In genomic region chr4:99141171-99141570, GRCm38 (mm10) we compare ENCODE assay signal across 27 mouse cellular contexts. TPM values are rescaled to one million over a fixed set of nuclear protein-coding genes. Genes with fewer than 3 reads are reported as not detected.
DNase-seq lines count a peak whose midpoint lies in the region; ATAC-seq and TF ChIP-seq lines count a peak whose summit lies in the region.
"Had no signal": no experiment of that assay in that cellular context is flagged by ENCODE, and none has a peak within 500 bp of the region (broad histone marks: within the 10 kb centered on the region; RNA-seq: fewer than 3 reads in every experiment).

No protein-coding gene starts in this region.

- H3K36me3 ChIP-seq in kidney, embryonic 16.5 days (ENCODE audit: insufficient read depth, low read length), result no peaks in the 10 kb centered on the region
- no peaks in the 10 kb centered on the region for H3K36me3 ChIP-seq in intestine, postnatal 0 days (ENCODE audit: control insufficient read depth, insufficient read depth)
- no peaks in the 10 kb centered on the region for H3K36me3 ChIP-seq in stomach, embryonic 16.5 days (ENCODE audit: control insufficient read depth, insufficient read depth, low read length)
- no peaks in the 10 kb centered on the region for H3K36me3 ChIP-seq in forebrain, postnatal 0 days (ENCODE audit: insufficient read depth)
- no peaks in the 10 kb centered on the region for H3K36me3 ChIP-seq in liver, embryonic 11.5 days (ENCODE audit: control insufficient read depth, insufficient read depth, low read length)
- H3K36me3 ChIP-seq: embryonic facial prominence, embryonic 12.5 days; embryonic facial prominence, embryonic 15.5 days; forebrain, embryonic 15.5 days; G1E; heart, embryonic 10.5 days; heart, embryonic 13.5 days had no signal

- intact Hi-C loops in left cerebral cortex, postnatal 36 days (cut with DNase I), result no loop called here

- H3K4me1 ChIP-seq in kidney, embryonic 16.5 days (ENCODE audit: insufficient read depth, low read length), result no peaks in the 10 kb centered on the region
- no peaks in the 10 kb centered on the region; the same call in 1 of the 2 replicates for H3K4me1 ChIP-seq in intestine, postnatal 0 days (replicated peaks; ENCODE audit: control insufficient read depth, insufficient read depth, low read length)
- H3K4me1 ChIP-seq in stomach, embryonic 16.5 days (ENCODE audit: control insufficient read depth, insufficient read depth, low read length), result peaks cover 2% of the 10 kb centered on the region; the same call in 1 of the 2 replicates
- no peaks in the 10 kb centered on the region for H3K4me1 ChIP-seq in forebrain, postnatal 0 days (ENCODE audit: insufficient read depth)
- peaks cover 6% of the 10 kb centered on the region for H3K4me1 ChIP-seq in liver, embryonic 11.5 days (replicated peaks; ENCODE audit: control insufficient read depth, insufficient read depth, low read length)
- H3K4me1 ChIP-seq: embryonic facial prominence, embryonic 12.5 days; embryonic facial prominence, embryonic 15.5 days; forebrain, embryonic 15.5 days; heart, embryonic 10.5 days had no signal

- no peak for ATAC-seq in kidney, embryonic 16.5 days (ENCODE audit: low FRiP score, low TSS enrichment)
- ATAC-seq in intestine, postnatal 0 days, result peak; percentile 46; the same call in 1 of the 2 replicates
- ATAC-seq in stomach, embryonic 16.5 days (ENCODE audit: insufficient read depth, low FRiP score), result no peak; the same call in 1 of the 2 replicates
- ATAC-seq in forebrain, postnatal 0 days, result no peak
- no peak for ATAC-seq in liver, embryonic 11.5 days (replicated peaks; ENCODE audit: low FRiP score)
- ATAC-seq: forebrain, embryonic 15.5 days; Patski had no signal

- no peak for DNase-seq in kidney, postnatal 4 days
- DNase-seq in forebrain, postnatal 0 days, result no peak
- DNase-seq in liver, embryonic 11.5 days (ENCODE audit: low spot score), result no peak
- DNase-seq in left cerebral cortex, postnatal 36 days (ENCODE audit: low spot score in 2 of 2), result no peak
- DNase-seq: adrenal gland, postnatal 10 days; adrenal gland, postnatal 36 days; B cell, adult 2 months; cerebellum, adult 18-20 months; cerebellum, adult 9-11 months; cerebellum, postnatal 25 days; gastrocnemius, postnatal 10 days; gastrocnemius, postnatal 36 days; heart, adult 2 months; heart, postnatal 14 days; heart, postnatal 4 days had no signal

- H3K4me3 ChIP-seq in kidney, embryonic 16.5 days (ENCODE audit: low read length), result no peak overlapping the region
- no peak overlapping the region for H3K4me3 ChIP-seq in intestine, postnatal 0 days (ENCODE audit: low read depth, low read length)
- no peak overlapping the region for H3K4me3 ChIP-seq in stomach, embryonic 16.5 days (replicated peaks; ENCODE audit: low read length)
- no peak overlapping the region for H3K4me3 ChIP-seq in forebrain, postnatal 0 days (ENCODE audit: low read depth, low read length)
- H3K4me3 ChIP-seq in liver, embryonic 11.5 days (ENCODE audit: low read depth, low read length), result no peak overlapping the region
- H3K4me3 ChIP-seq: embryonic facial prominence, embryonic 12.5 days; embryonic facial prominence, embryonic 15.5 days; forebrain, embryonic 15.5 days; heart, adult 2 months; heart, embryonic 10.5 days; heart, embryonic 13.5 days had no signal

- H3K9me3 ChIP-seq in kidney, embryonic 16.5 days (ENCODE audit: low read length), result no peaks in the 10 kb centered on the region
- no peaks in the 10 kb centered on the region for H3K9me3 ChIP-seq in intestine, postnatal 0 days (ENCODE audit: control insufficient read depth)
- no peaks in the 10 kb centered on the region for H3K9me3 ChIP-seq in stomach, embryonic 16.5 days (replicated peaks; ENCODE audit: control insufficient read depth, low read length)
- no peaks in the 10 kb centered on the region for H3K9me3 ChIP-seq in forebrain, postnatal 0 days (ENCODE audit: low read length)
- no peaks in the 10 kb centered on the region for H3K9me3 ChIP-seq in liver, embryonic 11.5 days (ENCODE audit: control insufficient read depth, low read length)
- H3K9me3 ChIP-seq: embryonic facial prominence, embryonic 12.5 days; embryonic facial prominence, embryonic 15.5 days; forebrain, embryonic 15.5 days; heart, embryonic 10.5 days had no signal

- no peak for TF ChIP-seq CTCF in intestine, postnatal 0 days (IDR thresholded peaks at IDR 0.05; ENCODE audit: low read depth)
- no peak for TF ChIP-seq CTCF in forebrain, postnatal 0 days (IDR thresholded peaks at IDR 0.05; ENCODE audit: low read depth)

- H3K4me2 ChIP-seq in kidney, embryonic 16.5 days (replicated peaks; ENCODE audit: low read depth, low read length), result no peak overlapping the region
- no peak overlapping the region for H3K4me2 ChIP-seq in intestine, postnatal 0 days (replicated peaks; ENCODE audit: low read depth)
- no peak overlapping the region for H3K4me2 ChIP-seq in stomach, embryonic 16.5 days (ENCODE audit: low read depth, low read length)
- H3K4me2 ChIP-seq in forebrain, postnatal 0 days (ENCODE audit: low read depth), result no peak overlapping the region
- H3K4me2 ChIP-seq in liver, embryonic 11.5 days, result no peak overlapping the region
- H3K4me2 ChIP-seq: embryonic facial prominence, embryonic 12.5 days; embryonic facial prominence, embryonic 15.5 days; forebrain, embryonic 15.5 days; heart, embryonic 13.5 days; hindbrain, embryonic 14.5 days had no signal

- WGBS in kidney, embryonic 16.5 days, result 81% methylated on average over 1 of the region's 1 CpGs
- WGBS in intestine, postnatal 0 days, result 46% methylated on average over 1 of the region's 1 CpGs
- WGBS in stomach, embryonic 16.5 days, result 63% methylated on average over 1 of the region's 1 CpGs
- 98% methylated on average over 1 of the region's 1 CpGs for WGBS in forebrain, postnatal 0 days
- 88% methylated on average over 1 of the region's 1 CpGs for WGBS in liver, embryonic 11.5 days

- H3K27ac ChIP-seq in kidney, embryonic 16.5 days (ENCODE audit: low read length), result peak overlapping the region; percentile 51; the same call in 1 of the 2 replicates
- H3K27ac ChIP-seq in intestine, postnatal 0 days (ENCODE audit: low read depth, low read length), result no peak overlapping the region
- peak overlapping the region; percentile 66 for H3K27ac ChIP-seq in stomach, embryonic 16.5 days (ENCODE audit: low read length)
- no peak overlapping the region for H3K27ac ChIP-seq in forebrain, postnatal 0 days (ENCODE audit: low read depth, low read length)
- H3K27ac ChIP-seq in liver, embryonic 11.5 days (ENCODE audit: low read depth, low read length), result no peak overlapping the region
- H3K27ac ChIP-seq: embryonic facial prominence, embryonic 12.5 days; embryonic facial prominence, embryonic 15.5 days; forebrain, embryonic 15.5 days; heart, adult 2 months; heart, embryonic 10.5 days; heart, embryonic 13.5 days; hindbrain, embryonic 14.5 days had no signal

- no peaks in the 10 kb centered on the region for H3K27me3 ChIP-seq in kidney, embryonic 16.5 days (ENCODE audit: insufficient read depth, low read length)
- H3K27me3 ChIP-seq in intestine, postnatal 0 days (replicated peaks; ENCODE audit: control insufficient read depth, insufficient read depth, low read length), result no peaks in the 10 kb centered on the region
- no peaks in the 10 kb centered on the region for H3K27me3 ChIP-seq in stomach, embryonic 16.5 days (ENCODE audit: control insufficient read depth, insufficient read depth, low read length)
- no peaks in the 10 kb centered on the region for H3K27me3 ChIP-seq in forebrain, postnatal 0 days (ENCODE audit: insufficient read depth, low read length)
- no peaks in the 10 kb centered on the region for H3K27me3 ChIP-seq in liver, embryonic 11.5 days (replicated peaks; ENCODE audit: control insufficient read depth, insufficient read depth, low read length)
- H3K27me3 ChIP-seq: CH12.LX; embryonic facial prominence, embryonic 12.5 days; embryonic facial prominence, embryonic 15.5 days; forebrain, embryonic 15.5 days; heart, embryonic 13.5 days; Patski had no signal

- H3K9ac ChIP-seq in kidney, embryonic 16.5 days (replicated peaks; ENCODE audit: low read length), result no peak overlapping the region
- H3K9ac ChIP-seq in intestine, postnatal 0 days (ENCODE audit: low read depth, low read length), result no peak overlapping the region
- no peak overlapping the region for H3K9ac ChIP-seq in stomach, embryonic 16.5 days (ENCODE audit: low read length)
- H3K9ac ChIP-seq in forebrain, postnatal 0 days, result no peak overlapping the region
- H3K9ac ChIP-seq in liver, embryonic 11.5 days (ENCODE audit: low read depth, low read length), result no peak overlapping the region
- H3K9ac ChIP-seq: embryonic facial prominence, embryonic 12.5 days; embryonic facial prominence, embryonic 15.5 days; forebrain, embryonic 15.5 days; heart, embryonic 13.5 days; hindbrain, embryonic 14.5 days had no signal

RNA-seq across cellular contexts. Expression of gene Dock7, which starts 20.5 kb away (rescaled TPM):
- 50.3 and 63.0 TPM in 2 replicates for polyA plus RNA-seq in kidney, embryonic 16.5 days (2015; fragmentation: Nextera tagmentation; extraction: Ambion mirVana)
- polyA plus RNA-seq in intestine, postnatal 0 days (2015; fragmentation: Nextera tagmentation; extraction: Ambion mirVana), result 18.7 and 21.3 TPM in 2 replicates
- 51.3 and 52.1 TPM in 2 replicates for polyA plus RNA-seq in stomach, embryonic 16.5 days (2015; fragmentation: Nextera tagmentation; extraction: Ambion mirVana)
- total RNA-seq in forebrain, postnatal 0 days (2014; rRNA removed), result 101 and 108 TPM in 2 replicates
- polyA plus RNA-seq in forebrain, postnatal 0 days (2015; fragmentation: Nextera tagmentation; extraction: Ambion mirVana), result 28.2 and 34.1 TPM in 2 replicates
- 39.0 and 39.9 TPM in 2 replicates for polyA plus RNA-seq in liver, embryonic 11.5 days (2014; fragmentation: Nextera tagmentation; extraction: Ambion mirVana)
- total RNA-seq in left cerebral cortex, postnatal 36 days (2021), result 10 to 100 TPM; 36.0 to 45.1 TPM
- polyA plus RNA-seq: G1E had no signal

RNA-seq across cellular contexts. Expression of gene Atg4c, which starts 52.6 kb away (rescaled TPM):
- 16.3 and 16.6 TPM in 2 replicates for polyA plus RNA-seq in kidney, embryonic 16.5 days (2015; fragmentation: Nextera tagmentation; extraction: Ambion mirVana)
- 12.2 and 13.4 TPM in 2 replicates for polyA plus RNA-seq in intestine, postnatal 0 days (2015; fragmentation: Nextera tagmentation; extraction: Ambion mirVana)
- polyA plus RNA-seq in stomach, embryonic 16.5 days (2015; fragmentation: Nextera tagmentation; extraction: Ambion mirVana), result 11.8 and 13.9 TPM in 2 replicates
- 9.7 and 12.2 TPM in 2 replicates for total RNA-seq in forebrain, postnatal 0 days (2014; rRNA removed)
- 8.8 and 14.4 TPM in 2 replicates for polyA plus RNA-seq in forebrain, postnatal 0 days (2015; fragmentation: Nextera tagmentation; extraction: Ambion mirVana)
- 8.7 and 11.7 TPM in 2 replicates for polyA plus RNA-seq in liver, embryonic 11.5 days (2014; fragmentation: Nextera tagmentation; extraction: Ambion mirVana)
- total RNA-seq in left cerebral cortex, postnatal 36 days (2021), result 10 to 100 TPM; 42.4 to 45.2 TPM
- total RNA-seq: CH12.LX, G1E had no signal
- polyA plus RNA-seq: G1E had no signal

Comparison
In these comparisons a context has a peak if more than half of its experiments do, and no peak if none do; other contexts are left out.
1. H3K27ac ChIP-seq: peak in kidney, embryonic 16.5 days (single experiment) and stomach, embryonic 16.5 days (single experiment); none in intestine, postnatal 0 days (single experiment), forebrain, postnatal 0 days (single experiment) and liver, embryonic 11.5 days (single experiment).